Mouse (Mus musculus) forebrain, embryonic 13.5 days (tissue): ENCODE data around the gene Nelfe. TPM values are rescaled to one million over a fixed set of nuclear protein-coding genes. Genes with fewer than 3 reads are reported as not detected.
"Not testable (repeated sequence)": the region's sequence is repeated elsewhere in the genome, so short reads cannot be mapped to it uniquely, and the experiment has no call there.

Experiments
- ATAC-seq: fragments of 200-750 bp; cut with Nextera tagmentation; 2 replicates; pipeline ENCODE4 v1.8.0; 2017
- H3K27ac ChIP-seq: fragments of 300-500 bp; sonication (generic); 2 replicates; pipeline ENCODE4 v1.5.1; 2015; ENCODE audit warnings: inconsistent platforms, mild to moderate bottlenecking, moderate library complexity
- H3K27me3 ChIP-seq: fragments of 300-500 bp; sonication (generic); 2 replicates; pipeline ENCODE4 v1.6.1; 2015; ENCODE audit warnings: mild to moderate bottlenecking, inconsistent platforms
- H3K36me3 ChIP-seq: fragments of 300-500 bp; sonication (generic); 2 replicates; pipeline ENCODE4 v1.6.1; 2015; ENCODE audit warnings: mild to moderate bottlenecking, inconsistent platforms; ENCODE audit not compliant: poor library complexity, severe bottlenecking
- H3K4me1 ChIP-seq: fragments of 300-500 bp; sonication (generic); 2 replicates; pipeline ENCODE4 v1.6.1; 2015; ENCODE audit warnings: inconsistent platforms
- H3K4me2 ChIP-seq: fragments of 300-500 bp; sonication (generic); 2 replicates; pipeline ENCODE4 v1.6.1; 2015; ENCODE audit warnings: inconsistent platforms, mild to moderate bottlenecking, moderate library complexity
- H3K4me3 ChIP-seq: fragments of 300-500 bp; sonication (generic); 2 replicates; pipeline ENCODE4 v1.5.1; 2015; ENCODE audit warnings: mild to moderate bottlenecking, inconsistent platforms
- H3K9ac ChIP-seq: fragments of 300-500 bp; sonication (generic); 2 replicates; pipeline ENCODE4 v1.6.1; 2015; ENCODE audit warnings: mild to moderate bottlenecking, inconsistent platforms
- H3K9me3 ChIP-seq: fragments of 300-500 bp; sonication (generic); replicated peaks from 2 replicates; pipeline ENCODE4 v1.6.1; 2016; ENCODE audit warnings: inconsistent platforms
- WGBS: fragments of 180-500 bp; shearing (Covaris S2); methylation state at CpG from one replicate; pipeline ENCODE4 v1.1.7; 2015; 5-methylcytosine and 5-hydroxymethylcytosine counted together
- polyA plus RNA-seq: library from polyadenylated mRNA; unstranded; fragments of >200 nt; fragmentation: Nextera tagmentation; extraction: Ambion mirVana; gene quantifications from 2 replicates; pipeline ENCODE4 v1.2.1, GENCODE M21; 2015

Gene Nelfe
- polyA plus RNA-seq, 1 experiment from 2014 or later, result 106 TPM

- Histone ChIP-seq H3K27ac (no peak overlapping the region), H3K4me3 (no peak overlapping the region), H3K4me1 (no peaks in the 10 kb centered on the region), H3K4me2 (no peak overlapping the region), H3K27me3 (no peaks in the 10 kb centered on the region), H3K36me3 (no peaks in the 10 kb centered on the region), H3K9ac (no peak overlapping the region), H3K9me3 (no peaks in the 10 kb centered on the region)
- ATAC-seq, result no peak
- WGBS, result 85% methylated on average over 7 of the region's 7 CpGs
These were observed 35.3 kb upstream of the Nelfe start for GRCm38 (mm10) chr17:34814818-34815370.

GRCm38 (mm10) chr17:34830776-34831175 lies 19.4 kb upstream of the Nelfe start:
- ATAC-seq, result not testable (repeated sequence)
- peaks cover 80% of the 10 kb centered on the region for H3K36me3 ChIP-seq

GRCm38 (mm10) chr17:34836155-34836855 lies 13.9 kb upstream of the Nelfe start:
- no peaks in the 10 kb centered on the region for H3K27me3 ChIP-seq
- H3K9me3 ChIP-seq, result no peaks in the 10 kb centered on the region
- peak overlapping the region; percentile 81 for H3K27ac ChIP-seq
- peak overlapping the region; percentile 81 for H3K4me3 ChIP-seq
- ATAC-seq, result peak; percentile 82; the same call in 1 of the 2 replicates
- peak overlapping the region; percentile 81 for H3K4me2 ChIP-seq
- peaks cover 59% of the 10 kb centered on the region for H3K36me3 ChIP-seq
- H3K4me1 ChIP-seq, result peaks cover 28% of the 10 kb centered on the region
- H3K9ac ChIP-seq, result peak overlapping the region; percentile 83
- 3% methylated on average over 39 of the region's 48 CpGs for WGBS

More at GRCm38 (mm10) chr17:34830776-34831175, 19.4 kb upstream of the Nelfe start:
- H3K9me3 ChIP-seq, H3K4me2 ChIP-seq, H3K4me3 ChIP-seq, H3K4me1 ChIP-seq, H3K9ac ChIP-seq, H3K27ac ChIP-seq, H3K27me3 ChIP-seq: not testable (repeated sequence)
- WGBS, result 89% methylated on average over 1 of the region's 1 CpGs

- Histone ChIP-seq H3K36me3 (peaks cover 61% of the 10 kb centered on the region), H3K4me3 (peak within 1 kb of the TSS; percentile 81), H3K9ac (peak within 1 kb of the TSS; percentile 83), H3K27me3 (no peaks in the 10 kb centered on the region), H3K4me1 (peaks cover 28% of the 10 kb centered on the region), H3K9me3 (no peaks in the 10 kb centered on the region), H3K27ac (peak within 1 kb of the TSS; percentile 81), H3K4me2 (peak within 1 kb of the TSS; percentile 81)
- 0% methylated on average over 40 of the region's 40 CpGs for WGBS
- peak; percentile 93 for ATAC-seq
These were observed 13.4 kb upstream of the Nelfe start, which contains the start of the genes Stk19 and Dxo for GRCm38 (mm10) chr17:34836856-34837221. TSS of gene Stk19 (minus strand) at chr17:34836945. TSS of gene Dxo (plus strand) at chr17:34837019.

GRCm38 (mm10) chr17:34837464-34838324 lies 12.5 kb upstream of the Nelfe start:
- H3K36me3 ChIP-seq, result peaks cover 61% of the 10 kb centered on the region

DNA sequence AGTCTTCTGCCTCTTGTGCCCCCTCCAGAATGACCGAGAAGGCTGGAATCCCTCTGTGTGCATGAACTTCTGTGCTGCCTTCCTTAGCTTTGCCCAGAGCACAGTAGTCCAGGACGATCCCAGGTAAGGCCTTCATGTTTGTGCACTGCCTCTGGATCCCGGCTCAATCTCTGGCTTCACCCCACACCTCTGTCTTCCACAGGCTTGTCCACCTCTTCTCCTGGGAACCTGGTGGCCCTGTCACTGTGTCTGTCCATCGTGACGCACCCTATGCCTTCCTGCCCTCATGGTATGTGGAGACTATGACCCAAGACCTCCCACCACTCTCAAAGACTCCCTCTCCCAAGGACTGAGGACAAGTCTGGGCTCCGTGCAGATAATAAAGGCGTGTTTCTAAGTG lies 11.4 kb upstream of the Nelfe start:
- Histone ChIP-seq H3K9ac (0 out of 2 replicates have a peak overlapping the region, but pooled peaks have one; percentile 21), H3K9me3 (no peaks in the 10 kb centered on the region), H3K4me3 (0 out of 2 replicates have a peak overlapping the region, but pooled peaks have one; percentile 7), H3K27me3 (no peaks in the 10 kb centered on the region), H3K4me2 (peak overlapping the region; percentile 22; the same call in 1 of the 2 replicates), H3K36me3 (peaks cover 62% of the 10 kb centered on the region), H3K27ac (no peak overlapping the region), H3K4me1 (peaks cover 28% of the 10 kb centered on the region)
- no peak for ATAC-seq
- 89% methylated on average over 7 of the region's 7 CpGs for WGBS

More at GRCm38 (mm10) chr17:34837464-34838324, 12.5 kb upstream of the Nelfe start:
- H3K4me3 ChIP-seq, result peak overlapping the region; percentile 81
- 45% methylated on average over 43 of the region's 43 CpGs for WGBS
- H3K27ac ChIP-seq, result peak overlapping the region; percentile 58; the same call in 1 of the 2 replicates
- peak overlapping the region; percentile 79 for H3K9ac ChIP-seq
- no peak; the same call in 1 of the 2 replicates for ATAC-seq
- peak overlapping the region; percentile 81 for H3K4me2 ChIP-seq
- no peaks in the 10 kb centered on the region for H3K27me3 ChIP-seq
- no peaks in the 10 kb centered on the region for H3K9me3 ChIP-seq
- H3K4me1 ChIP-seq, result peaks cover 28% of the 10 kb centered on the region

DNA sequence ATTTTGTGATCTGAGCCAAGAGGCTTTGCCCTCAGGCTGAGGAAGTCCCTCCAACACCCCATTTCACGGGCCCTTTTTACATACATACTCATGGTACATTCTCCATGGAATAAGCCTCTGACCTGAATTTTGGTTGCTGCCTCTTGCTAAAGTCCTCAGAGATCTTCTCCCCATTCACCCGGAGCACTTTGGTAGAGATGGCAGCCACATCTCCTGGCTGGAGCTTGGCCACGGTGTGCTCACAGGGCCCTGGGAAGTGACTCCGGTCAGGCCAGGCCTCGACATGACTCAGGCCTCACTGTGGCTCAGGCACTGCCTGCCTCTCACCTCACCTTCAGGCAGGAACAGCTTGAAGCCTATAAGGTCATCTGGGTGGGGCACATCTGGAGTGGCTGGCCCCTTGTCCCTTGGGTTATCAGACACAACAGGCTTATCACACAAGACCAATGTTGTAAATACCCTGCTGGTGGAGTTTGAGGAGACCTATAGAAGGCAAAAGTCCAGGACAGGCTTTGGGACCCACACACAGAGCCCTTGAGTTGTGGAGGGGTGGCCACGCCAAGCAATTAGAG lies 9.4 kb upstream of the Nelfe start:
- no peak overlapping the region for H3K4me2 ChIP-seq
- peaks cover 22% of the 10 kb centered on the region for H3K4me1 ChIP-seq
- H3K9me3 ChIP-seq, result no peaks in the 10 kb centered on the region
- no peak overlapping the region for H3K4me3 ChIP-seq
- H3K36me3 ChIP-seq, result peaks cover 74% of the 10 kb centered on the region
- 86% methylated on average over 6 of the region's 6 CpGs for WGBS
- H3K27me3 ChIP-seq, result no peaks in the 10 kb centered on the region
- no peak overlapping the region for H3K9ac ChIP-seq
- no peak overlapping the region for H3K27ac ChIP-seq
- no peak for ATAC-seq

GRCm38 (mm10) chr17:34844884-34845283 lies 5.3 kb upstream of the Nelfe start:
- Histone ChIP-seq H3K4me1 (peaks cover 9% of the 10 kb centered on the region), H3K27me3 (no peaks in the 10 kb centered on the region), H3K9ac (no peak overlapping the region), H3K4me3 (no peak overlapping the region), H3K4me2 (no peak overlapping the region), H3K36me3 (peaks cover 84% of the 10 kb centered on the region), H3K27ac (no peak overlapping the region), H3K9me3 (no peaks in the 10 kb centered on the region)
- no peak for ATAC-seq
- WGBS, result 98% methylated on average over 12 of the region's 13 CpGs

DNA sequence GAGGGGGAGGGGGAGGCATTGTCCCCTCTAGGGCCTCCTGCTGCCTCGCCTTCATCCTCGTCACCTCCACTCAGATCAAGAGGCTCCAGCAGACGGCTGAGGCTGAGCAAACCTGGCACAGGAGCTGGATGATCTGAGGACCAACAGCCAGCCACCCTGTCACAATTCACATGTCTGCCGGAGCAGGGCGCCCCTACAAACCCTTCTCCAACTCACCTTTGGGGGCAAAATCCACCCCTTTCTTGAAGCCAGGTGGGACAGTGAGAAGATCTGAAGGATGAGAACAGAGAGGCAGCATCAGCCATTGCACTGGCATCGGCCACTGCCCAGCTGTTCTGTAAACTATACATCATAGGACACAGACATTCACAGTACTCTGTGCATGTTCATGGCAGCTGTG lies 3.0 kb upstream of the Nelfe start:
- Histone ChIP-seq H3K27me3 (no peaks in the 10 kb centered on the region), H3K4me2 (no peak overlapping the region), H3K9me3 (no peaks in the 10 kb centered on the region), H3K27ac (no peak overlapping the region), H3K9ac (no peak overlapping the region), H3K4me3 (no peak overlapping the region), H3K4me1 (peaks cover 23% of the 10 kb centered on the region), H3K36me3 (peaks cover 61% of the 10 kb centered on the region)
- WGBS, result 92% methylated on average over 6 of the region's 6 CpGs
- no peak for ATAC-seq

GRCm38 (mm10) chr17:34847615-34848014 lies 2.6 kb upstream of the Nelfe start:
- peaks cover 61% of the 10 kb centered on the region for H3K36me3 ChIP-seq
- H3K27ac ChIP-seq, result no peak overlapping the region
- no peak overlapping the region for H3K4me2 ChIP-seq
- peaks cover 23% of the 10 kb centered on the region for H3K4me1 ChIP-seq
- H3K27me3 ChIP-seq, result no peaks in the 10 kb centered on the region
- WGBS, result 91% methylated on average over 7 of the region's 7 CpGs
- no peak overlapping the region; the same call in 1 of the 2 replicates for H3K9ac ChIP-seq
- no peak overlapping the region for H3K4me3 ChIP-seq
- no peaks in the 10 kb centered on the region for H3K9me3 ChIP-seq
- ATAC-seq, result no peak

DNA sequence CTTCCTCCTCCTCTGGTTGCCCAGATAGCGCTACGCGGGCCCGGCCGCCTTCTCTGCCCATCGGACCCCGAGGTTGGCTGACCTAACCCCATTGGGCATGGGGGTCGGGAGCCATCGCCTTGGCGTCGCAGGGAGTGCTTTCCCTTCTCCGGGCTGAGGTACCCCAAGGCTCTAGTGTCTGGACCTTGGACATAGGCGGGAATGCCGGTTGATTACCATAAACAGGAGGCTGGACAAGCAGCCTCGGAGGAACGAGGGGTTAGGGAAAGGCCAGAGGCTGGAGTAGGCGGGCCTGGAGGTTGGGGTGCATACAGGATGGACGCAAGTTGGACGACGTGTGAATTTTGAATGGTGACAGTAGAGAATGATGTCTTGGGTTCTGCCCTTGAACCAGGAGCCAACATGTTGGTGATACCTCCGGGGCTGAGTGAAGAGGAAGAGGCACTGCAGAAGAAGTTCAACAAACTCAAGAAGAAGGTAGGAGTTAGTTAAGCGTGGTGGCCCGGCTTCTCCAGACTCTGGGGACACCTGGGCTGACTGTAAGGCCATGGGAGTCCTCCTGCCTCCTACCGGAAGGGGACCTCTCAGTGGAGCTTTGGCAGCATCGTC lies 430 bp downstream of the Nelfe start:
- Histone ChIP-seq H3K27ac (peak overlapping the region; percentile 6; the same call in 1 of the 2 replicates), H3K4me2 (peak overlapping the region; percentile 96), H3K27me3 (no peaks in the 10 kb centered on the region), H3K36me3 (peaks cover 61% of the 10 kb centered on the region), H3K9me3 (no peaks in the 10 kb centered on the region), H3K9ac (peak overlapping the region; percentile 85), H3K4me1 (peaks cover 23% of the 10 kb centered on the region), H3K4me3 (peak overlapping the region; percentile 81)
- ATAC-seq, result no peak; the same call in 1 of the 2 replicates
- WGBS, result 1% methylated on average over 25 of the region's 25 CpGs
